8 mouse cellular contexts compared by ENCODE assay signal in genomic region chr5:107722661-107723532, GRCm38 (mm10). TPM values are rescaled to one million over a fixed set of nuclear protein-coding genes. Genes with fewer than 3 reads are reported as not detected.
A peak's percentile ranks its signal among the peaks of the same experiment; 100 is the strongest.
DNase-seq lines count a peak whose midpoint lies in the region; ATAC-seq lines count a peak whose summit lies in the region.

No protein-coding gene starts in this region.

- ATAC-seq in embryonic facial prominence, embryonic 13.5 days (ENCODE audit: insufficient number of reproducible peaks, insufficient read depth, low FRiP score, low TSS enrichment, low read depth): no peak
- ATAC-seq in limb, embryonic 15.5 days (ENCODE audit: insufficient number of reproducible peaks, low FRiP score, low TSS enrichment, low read depth): no peak
- ATAC-seq in neural tube, embryonic 15.5 days (ENCODE audit: low FRiP score): no peak

- no peaks in the 10 kb centered on the region for H3K36me3 ChIP-seq in embryonic facial prominence, embryonic 13.5 days
- no peaks in the 10 kb centered on the region for H3K36me3 ChIP-seq in hindbrain, embryonic 10.5 days
- H3K36me3 ChIP-seq in limb, embryonic 15.5 days: no peaks in the 10 kb centered on the region
- no peaks in the 10 kb centered on the region for H3K36me3 ChIP-seq in neural tube, embryonic 15.5 days

- H3K9me3 ChIP-seq in embryonic facial prominence, embryonic 13.5 days: no peaks in the 10 kb centered on the region
- H3K9me3 ChIP-seq in hindbrain, embryonic 10.5 days: no peaks in the 10 kb centered on the region
- H3K9me3 ChIP-seq in limb, embryonic 15.5 days: no peaks in the 10 kb centered on the region
- no peaks in the 10 kb centered on the region for H3K9me3 ChIP-seq in neural tube, embryonic 15.5 days (replicated peaks)

- peak overlapping the region; percentile 58 for H3K4me2 ChIP-seq in embryonic facial prominence, embryonic 13.5 days
- H3K4me2 ChIP-seq in limb, embryonic 15.5 days: peak overlapping the region; percentile 52
- peak overlapping the region; percentile 27 for H3K4me2 ChIP-seq in neural tube, embryonic 15.5 days

- under 1% methylated on average over 34 of the region's 34 CpGs for WGBS in embryonic facial prominence, embryonic 13.5 days
- 1% methylated on average over 34 of the region's 34 CpGs for WGBS in hindbrain, embryonic 10.5 days
- 1% methylated on average over 34 of the region's 34 CpGs for WGBS in limb, embryonic 15.5 days
- WGBS in neural tube, embryonic 15.5 days: 1% methylated on average over 34 of the region's 34 CpGs

- peak; percentile 34 for DNase-seq in right cerebral cortex, postnatal 4 days
- no peak for DNase-seq in right cerebral cortex, postnatal 10 days (ENCODE audit: low spot score in 2 of 2)
- DNase-seq in hindbrain, embryonic 10.5 days (ENCODE audit: low spot score): peak; percentile 60
- no peak for DNase-seq in layer of hippocampus, adult 9-10 months (ENCODE audit: low spot score)
- no peak for DNase-seq in cerebellum, adult 8-10 months

- no peak overlapping the region for H3K27ac ChIP-seq in embryonic facial prominence, embryonic 13.5 days
- no peak overlapping the region for H3K27ac ChIP-seq in hindbrain, embryonic 10.5 days
- no peak overlapping the region for H3K27ac ChIP-seq in limb, embryonic 15.5 days
- no peak overlapping the region for H3K27ac ChIP-seq in neural tube, embryonic 15.5 days (replicated peaks)

- no peak overlapping the region for H3K9ac ChIP-seq in embryonic facial prominence, embryonic 13.5 days
- H3K9ac ChIP-seq in limb, embryonic 15.5 days: no peak overlapping the region
- H3K9ac ChIP-seq in neural tube, embryonic 15.5 days (replicated peaks): no peak overlapping the region

- peak overlapping the region; percentile 35 for H3K4me3 ChIP-seq in embryonic facial prominence, embryonic 13.5 days
- H3K4me3 ChIP-seq in hindbrain, embryonic 10.5 days: peak overlapping the region; percentile 43
- peak overlapping the region; percentile 32 for H3K4me3 ChIP-seq in limb, embryonic 15.5 days
- peak overlapping the region; percentile 15 for H3K4me3 ChIP-seq in neural tube, embryonic 15.5 days (replicated peaks)

- peaks cover 54% of the 10 kb centered on the region for H3K4me1 ChIP-seq in embryonic facial prominence, embryonic 13.5 days
- H3K4me1 ChIP-seq in hindbrain, embryonic 10.5 days (replicated peaks): peaks cover 57% of the 10 kb centered on the region
- peaks cover 56% of the 10 kb centered on the region for H3K4me1 ChIP-seq in limb, embryonic 15.5 days
- H3K4me1 ChIP-seq in neural tube, embryonic 15.5 days: peaks cover 52% of the 10 kb centered on the region

- H3K27me3 ChIP-seq in embryonic facial prominence, embryonic 13.5 days: peaks cover 98% of the 10 kb centered on the region
- H3K27me3 ChIP-seq in hindbrain, embryonic 10.5 days (ENCODE audit: insufficient read depth, poor library complexity, severe bottlenecking): peaks cover 100% of the 10 kb centered on the region
- peaks cover 94% of the 10 kb centered on the region for H3K27me3 ChIP-seq in limb, embryonic 15.5 days
- H3K27me3 ChIP-seq in neural tube, embryonic 15.5 days (replicated peaks): peaks cover 93% of the 10 kb centered on the region

RNA-seq across cellular contexts. Expression of gene Gfi1, which starts 2.9 kb away (rescaled TPM):
- polyA plus RNA-seq in embryonic facial prominence, embryonic 13.5 days (2015; fragmentation: Nextera tagmentation; extraction: Ambion mirVana): not detected in 2 replicates
- polyA plus RNA-seq in hindbrain, embryonic 10.5 days (2016; fragmentation: Nextera tagmentation; extraction: Ambion mirVana): 0.05 TPM in 1 of 2 replicates, not detected in the other
- 0.82 and 0.97 TPM in 2 replicates for polyA plus RNA-seq in limb, embryonic 15.5 days (2015; fragmentation: Nextera tagmentation; extraction: Ambion mirVana)
- 2.1 TPM in 1 of 2 replicates, not detected in the other for polyA plus RNA-seq in neural tube, embryonic 15.5 days (2015; fragmentation: Nextera tagmentation; extraction: Ambion mirVana)

Comparison
In these comparisons a context has a peak if more than half of its experiments do, and no peak if none do; other contexts are left out.
1. DNase-seq: peak in right cerebral cortex, postnatal 4 days (single experiment) and hindbrain, embryonic 10.5 days (single experiment); none in right cerebral cortex, postnatal 10 days (0 of 2), layer of hippocampus, adult 9-10 months (single experiment) and cerebellum, adult 8-10 months (single experiment).
2. Peak in every context shown above with its lines, with median percentiles within 50 percentile points of each other: H3K4me2 ChIP-seq and H3K4me3 ChIP-seq.